Mouse (Mus musculus): Measurements from ENCODE around the gene Ubap1.

DNA sequence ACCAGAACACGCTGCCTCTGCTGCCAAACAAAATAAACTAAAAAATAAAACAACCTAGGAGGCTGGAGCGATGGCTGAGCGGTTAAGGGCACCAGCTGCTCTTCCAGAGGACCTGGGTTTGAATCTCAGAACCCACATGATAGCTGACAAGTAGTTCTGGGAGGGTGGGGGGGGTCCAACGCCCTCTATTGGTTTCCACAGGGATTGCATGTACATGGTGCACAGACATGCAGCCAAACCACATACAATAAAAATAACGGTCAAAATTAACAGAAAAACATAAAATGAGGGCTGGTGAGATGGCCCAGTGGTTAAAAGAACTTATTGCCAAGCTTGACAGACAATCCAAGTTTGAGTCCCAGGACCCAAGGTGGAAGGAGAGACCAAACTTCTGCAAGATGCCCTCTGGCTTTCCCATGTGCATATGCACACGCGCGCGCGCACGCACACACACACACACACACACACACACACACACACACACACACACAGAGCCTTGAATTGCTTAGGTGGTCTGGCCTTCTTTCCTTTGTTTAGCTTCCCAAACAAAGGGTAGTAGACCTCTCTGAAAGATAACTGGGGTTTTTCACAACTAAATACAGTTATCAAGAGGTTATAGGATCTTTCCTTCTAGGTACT, 7.8 kb upstream of the Ubap1 start:
- TF ChIP-seq CTCF (IDR thresholded peaks at IDR 0.05; ENCODE audit: borderline replicate concordance, insufficient read depth, low read depth, low read length) (no peak), POLR2A (IDR thresholded peaks at IDR 0.05; ENCODE audit: borderline replicate concordance, insufficient read depth, low read length) (no peak)

Data from cerebellum, adult 2 months (tissue).